Mouse (Mus musculus): ENCODE data around the gene Tbccd1.
A peak's percentile ranks its signal among the peaks of the same experiment; 100 is the strongest.

The Tbccd1 gene

GRCm38 (mm10) chr16:22856773-22857172, 696 bp downstream of the Tbccd1 start:
- DNase-seq (ENCODE audit: low read depth): no peak

GRCm38 (mm10) chr16:22852709-22853108, 4.8 kb downstream of the Tbccd1 start:
- DNase-seq (ENCODE audit: low read depth): no peak

GRCm38 (mm10) chr16:22848331-22848730, 9.1 kb downstream of the Tbccd1 start:
- DNase-seq (ENCODE audit: low read depth): no peak

GRCm38 (mm10) chr16:22847686-22848085, 9.8 kb downstream of the Tbccd1 start:
- no peak for DNase-seq (ENCODE audit: low read depth)

- no peak for DNase-seq (ENCODE audit: low read depth)
Observed at GRCm38 (mm10) chr16:22845481-22845880, 12.0 kb downstream of the Tbccd1 start.

- DNase-seq (ENCODE audit: low read depth): no peak
Observed at GRCm38 (mm10) chr16:22844834-22845233, 12.6 kb downstream of the Tbccd1 start.

GRCm38 (mm10) chr16:22844061-22844801, 13.2 kb downstream of the Tbccd1 start:
- DNase-seq (ENCODE audit: low read depth): no peak

GRCm38 (mm10) chr16:22842871-22843270, 14.6 kb downstream of the Tbccd1 start:
- DNase-seq (ENCODE audit: low read depth): no peak

GRCm38 (mm10) chr16:22839146-22839857, 18.2 kb downstream of the Tbccd1 start:
- DNase-seq (ENCODE audit: low read depth): no peak

GRCm38 (mm10) chr16:22832932-22833525, 24.4 kb downstream of the Tbccd1 start:
- DNase-seq (ENCODE audit: low read depth): no peak

- DNase-seq (ENCODE audit: low read depth): no peak
Observed at GRCm38 (mm10) chr16:22820731-22821130, 36.7 kb downstream of the Tbccd1 start.

GRCm38 (mm10) chr16:22811477-22811876, 46.0 kb downstream of the Tbccd1 start, which contains the start of gene Crygs:
TSS of gene Crygs (minus strand) at chr16:22811577.
- no peak for DNase-seq (ENCODE audit: low read depth)

GRCm38 (mm10) chr16:22807468-22808070, 49.9 kb downstream of the Tbccd1 start:
- DNase-seq (ENCODE audit: low read depth): peak; percentile 75

- DNase-seq (ENCODE audit: low read depth): no peak
Observed at GRCm38 (mm10) chr16:22802786-22803185, 54.7 kb downstream of the Tbccd1 start.

- no peak for DNase-seq (ENCODE audit: low read depth)
Observed at GRCm38 (mm10) chr16:22800849-22801109, 56.7 kb downstream of the Tbccd1 start.

- no peak for DNase-seq (ENCODE audit: low read depth)
Observed at GRCm38 (mm10) chr16:22800026-22800848, 57.2 kb downstream of the Tbccd1 start.

- no peak for DNase-seq (ENCODE audit: low read depth)
Observed at GRCm38 (mm10) chr16:22798520-22798919, 58.9 kb downstream of the Tbccd1 start.

- no peak for DNase-seq (ENCODE audit: low read depth)
Observed at GRCm38 (mm10) chr16:22797521-22797920, 59.9 kb downstream of the Tbccd1 start.

GRCm38 (mm10) chr16:22795497-22795896, 62.0 kb downstream of the Tbccd1 start:
- no peak for DNase-seq (ENCODE audit: low read depth)

- DNase-seq (ENCODE audit: low read depth): no peak
Observed at GRCm38 (mm10) chr16:22791235-22791634, 66.2 kb downstream of the Tbccd1 start.

- no peak for DNase-seq (ENCODE audit: low read depth)
Observed at GRCm38 (mm10) chr16:22789908-22790367, 67.5 kb downstream of the Tbccd1 start.

- DNase-seq (ENCODE audit: low read depth): no peak
Observed at GRCm38 (mm10) chr16:22782686-22783085, 74.8 kb downstream of the Tbccd1 start.

All from naive thymus-derived CD4-positive, alpha-beta T cell, adult 2 months (primary cell).